Mouse (Mus musculus): ENCODE data around the gene Rfx3. TPM values are rescaled to one million over a fixed set of nuclear protein-coding genes. Genes with fewer than 3 reads are reported as not detected.

Gene Rfx3
- 20.4 and 26.8 TPM in 2 replicates for polyA plus RNA-seq (2015; fragmentation: Nextera tagmentation; extraction: Ambion mirVana)

GRCm38 (mm10) chr19:28010471-28011395 is at the start of gene Rfx3:
Rfx3 (minus strand) TSS chr19:28011166.
- H3K36me3 ChIP-seq (ENCODE audit: control insufficient read depth, insufficient read depth, low read length), result no peaks in the 10 kb centered on the region
- under 1% methylated on average over 49 of the region's 78 CpGs for WGBS
- H3K9me3 ChIP-seq (ENCODE audit: control insufficient read depth, low read length), result no peaks in the 10 kb centered on the region
- peak; percentile 90 for ATAC-seq
- H3K4me3 ChIP-seq (ENCODE audit: low read length), result peak within 1 kb of the TSS; percentile 97
- H3K9ac ChIP-seq (ENCODE audit: low read depth, low read length), result peak within 1 kb of the TSS; percentile 98
- H3K4me1 ChIP-seq (ENCODE audit: control insufficient read depth, insufficient read depth, low read depth, low read length), result peaks cover 7% of the 10 kb centered on the region; the same call in 1 of the 2 replicates
- peak within 1 kb of the TSS; percentile 64 for H3K4me2 ChIP-seq (ENCODE audit: low read length)
- no peaks in the 10 kb centered on the region for H3K27me3 ChIP-seq (replicated peaks; ENCODE audit: control insufficient read depth, insufficient read depth, low read length)
- peak within 1 kb of the TSS; percentile 99 for H3K27ac ChIP-seq (ENCODE audit: low read depth, low read length)

- Histone ChIP-seq H3K27ac (ENCODE audit: low read depth, low read length) (no peak overlapping the region), H3K9ac (ENCODE audit: low read depth, low read length) (no peak overlapping the region), H3K4me1 (ENCODE audit: control insufficient read depth, insufficient read depth, low read depth, low read length) (no peaks in the 10 kb centered on the region), H3K36me3 (ENCODE audit: control insufficient read depth, insufficient read depth, low read length) (no peaks in the 10 kb centered on the region), H3K9me3 (ENCODE audit: control insufficient read depth, low read length) (no peaks in the 10 kb centered on the region), H3K4me2 (ENCODE audit: low read length) (no peak overlapping the region), H3K27me3 (replicated peaks; ENCODE audit: control insufficient read depth, insufficient read depth, low read length) (no peaks in the 10 kb centered on the region), H3K4me3 (ENCODE audit: low read length) (no peak overlapping the region)
- WGBS, result 91% methylated on average over 1 of the region's 1 CpGs
- ATAC-seq, result no peak
Observed at GRCm38 (mm10) chr19:28052058-28052457, 41.1 kb upstream of the Rfx3 start.

GRCm38 (mm10) chr19:28051571-28051970 is 40.6 kb upstream of the Rfx3 start:
- 81% methylated on average over 5 of the region's 5 CpGs for WGBS
- Histone ChIP-seq H3K9me3 (ENCODE audit: control insufficient read depth, low read length) (no peaks in the 10 kb centered on the region), H3K4me3 (ENCODE audit: low read length) (no peak overlapping the region), H3K36me3 (ENCODE audit: control insufficient read depth, insufficient read depth, low read length) (no peaks in the 10 kb centered on the region), H3K27me3 (replicated peaks; ENCODE audit: control insufficient read depth, insufficient read depth, low read length) (no peaks in the 10 kb centered on the region), H3K9ac (ENCODE audit: low read depth, low read length) (no peak overlapping the region), H3K27ac (ENCODE audit: low read depth, low read length) (no peak overlapping the region), H3K4me1 (ENCODE audit: control insufficient read depth, insufficient read depth, low read depth, low read length) (no peaks in the 10 kb centered on the region), H3K4me2 (ENCODE audit: low read length) (no peak overlapping the region)
- no peak for ATAC-seq

GRCm38 (mm10) chr19:28049280-28049679 is 38.3 kb upstream of the Rfx3 start:
- H3K9ac ChIP-seq (ENCODE audit: low read depth, low read length), result no peak overlapping the region
- no peaks in the 10 kb centered on the region for H3K36me3 ChIP-seq (ENCODE audit: control insufficient read depth, insufficient read depth, low read length)
- no peak overlapping the region for H3K4me3 ChIP-seq (ENCODE audit: low read length)
- H3K27ac ChIP-seq (ENCODE audit: low read depth, low read length), result no peak overlapping the region
- H3K9me3 ChIP-seq (ENCODE audit: control insufficient read depth, low read length), result no peaks in the 10 kb centered on the region
- H3K4me2 ChIP-seq (ENCODE audit: low read length), result no peak overlapping the region
- H3K27me3 ChIP-seq (replicated peaks; ENCODE audit: control insufficient read depth, insufficient read depth, low read length), result no peaks in the 10 kb centered on the region
- WGBS, result 84% methylated on average over 4 of the region's 4 CpGs
- no peak for ATAC-seq
- no peaks in the 10 kb centered on the region for H3K4me1 ChIP-seq (ENCODE audit: control insufficient read depth, insufficient read depth, low read depth, low read length)

GRCm38 (mm10) chr19:28046806-28047205 is 35.8 kb upstream of the Rfx3 start:
- Histone ChIP-seq H3K4me3 (ENCODE audit: low read length) (no peak overlapping the region), H3K9ac (ENCODE audit: low read depth, low read length) (no peak overlapping the region), H3K9me3 (ENCODE audit: control insufficient read depth, low read length) (no peaks in the 10 kb centered on the region), H3K36me3 (ENCODE audit: control insufficient read depth, insufficient read depth, low read length) (no peaks in the 10 kb centered on the region), H3K27me3 (replicated peaks; ENCODE audit: control insufficient read depth, insufficient read depth, low read length) (no peaks in the 10 kb centered on the region), H3K4me1 (ENCODE audit: control insufficient read depth, insufficient read depth, low read depth, low read length) (no peaks in the 10 kb centered on the region), H3K27ac (ENCODE audit: low read depth, low read length) (no peak overlapping the region), H3K4me2 (ENCODE audit: low read length) (no peak overlapping the region)
- 93% methylated on average over 5 of the region's 5 CpGs for WGBS
- no peak for ATAC-seq

- H3K4me2 ChIP-seq (ENCODE audit: low read length), result no peak overlapping the region
- no peak overlapping the region for H3K4me3 ChIP-seq (ENCODE audit: low read length)
- no peak overlapping the region for H3K27ac ChIP-seq (ENCODE audit: low read depth, low read length)
- H3K9ac ChIP-seq (ENCODE audit: low read depth, low read length), result no peak overlapping the region
- H3K27me3 ChIP-seq (replicated peaks; ENCODE audit: control insufficient read depth, insufficient read depth, low read length), result no peaks in the 10 kb centered on the region
- no peaks in the 10 kb centered on the region for H3K9me3 ChIP-seq (ENCODE audit: control insufficient read depth, low read length)
- no peaks in the 10 kb centered on the region for H3K36me3 ChIP-seq (ENCODE audit: control insufficient read depth, insufficient read depth, low read length)
- no peak for ATAC-seq
- H3K4me1 ChIP-seq (ENCODE audit: control insufficient read depth, insufficient read depth, low read depth, low read length), result no peaks in the 10 kb centered on the region
- 88% methylated on average over 5 of the region's 5 CpGs for WGBS
Observed at GRCm38 (mm10) chr19:28044950-28045349, 34.0 kb upstream of the Rfx3 start.

- WGBS, result under 1% methylated on average over 52 of the region's 52 CpGs
- no peaks in the 10 kb centered on the region for H3K36me3 ChIP-seq (ENCODE audit: control insufficient read depth, insufficient read depth, low read length)
- peak overlapping the region; percentile 97 for H3K4me3 ChIP-seq (ENCODE audit: low read length)
- H3K9ac ChIP-seq (ENCODE audit: low read depth, low read length), result peak overlapping the region; percentile 88
- peak overlapping the region; percentile 99 for H3K27ac ChIP-seq (ENCODE audit: low read depth, low read length)
- H3K4me1 ChIP-seq (ENCODE audit: control insufficient read depth, insufficient read depth, low read depth, low read length), result peaks cover 7% of the 10 kb centered on the region; the same call in 1 of the 2 replicates
- ATAC-seq, result peak; percentile 76
- H3K27me3 ChIP-seq (replicated peaks; ENCODE audit: control insufficient read depth, insufficient read depth, low read length), result no peaks in the 10 kb centered on the region
- peak overlapping the region; percentile 64 for H3K4me2 ChIP-seq (ENCODE audit: low read length)
- no peaks in the 10 kb centered on the region for H3K9me3 ChIP-seq (ENCODE audit: control insufficient read depth, low read length)
Observed at GRCm38 (mm10) chr19:28011718-28012499, 943 bp upstream of the Rfx3 start.

GRCm38 (mm10) chr19:28011396-28011717 is 391 bp upstream of the Rfx3 start:
- no peaks in the 10 kb centered on the region for H3K36me3 ChIP-seq (ENCODE audit: control insufficient read depth, insufficient read depth, low read length)
- H3K27ac ChIP-seq (ENCODE audit: low read depth, low read length), result peak overlapping the region; percentile 99
- peak overlapping the region; percentile 98 for H3K9ac ChIP-seq (ENCODE audit: low read depth, low read length)
- H3K4me2 ChIP-seq (ENCODE audit: low read length), result peak overlapping the region; percentile 35
- H3K4me3 ChIP-seq (ENCODE audit: low read length), result peak overlapping the region; percentile 97
- ATAC-seq, result peak; percentile 98
- WGBS, result 0% methylated on average over 13 of the region's 30 CpGs
- no peaks in the 10 kb centered on the region for H3K9me3 ChIP-seq (ENCODE audit: control insufficient read depth, low read length)
- H3K27me3 ChIP-seq (replicated peaks; ENCODE audit: control insufficient read depth, insufficient read depth, low read length), result no peaks in the 10 kb centered on the region
- H3K4me1 ChIP-seq (ENCODE audit: control insufficient read depth, insufficient read depth, low read depth, low read length), result peaks cover 7% of the 10 kb centered on the region; the same call in 1 of the 2 replicates
